Mouse (Mus musculus): Measurements from ENCODE around the gene 4930415O20Rik. TPM values are rescaled to one million over a fixed set of nuclear protein-coding genes. Genes with fewer than 3 reads are reported as not detected.
A peak's percentile ranks its signal among the peaks of the same experiment; 100 is the strongest.

4930415O20Rik gene
- polyA plus RNA-seq, 1 experiment from 2014 or later, result 0.26 TPM

- no peaks in the 10 kb centered on the region for H3K27me3 ChIP-seq
- ATAC-seq, result no peak
- in situ Hi-C loops (cut with MboI; ENCODE audit: low pct_unique_long_range_greater_than_20kb), result no loop called here
- no peak for DNase-seq (ENCODE audit: low read depth, low spot score)
- POLR2A ChIA-PET, result interaction anchor here (0.6 kb wide), 1 partner anchor 24 kb away, joined by 4 read pairs; no protein-coding TSS in a partner anchor
- TF ChIP-seq CTCF (IDR thresholded peaks at IDR 0.05), result no peak
- CTCF ChIA-PET, result interaction anchor here (0.9 to 1.5 kb wide), 2 partner anchors 9 to 45 kb away, joined by 3 to 5 read pairs; no protein-coding TSS in a partner anchor
These were observed 55.3 kb downstream of the 4930415O20Rik start for GRCm38 (mm10) chr15:98626078-98626477.

GRCm38 (mm10) chr15:98626487-98627212, 55.8 kb downstream of the 4930415O20Rik start:
- TF ChIP-seq CTCF (IDR thresholded peaks at IDR 0.05), result no peak
- CTCF ChIA-PET, result interaction anchor here (0.9 to 1.6 kb wide), 3 partner anchors 9 to 46 kb away, joined by 3 to 5 read pairs (median 4); no protein-coding TSS in a partner anchor
- DNase-seq (ENCODE audit: low read depth, low spot score), result no peak
- in situ Hi-C loops (cut with MboI; ENCODE audit: low pct_unique_long_range_greater_than_20kb), result no loop called here
- POLR2A ChIA-PET, result interaction anchor here (0.6 kb wide), 1 partner anchor 25 kb away, joined by 4 read pairs; no protein-coding TSS in a partner anchor
- H3K27me3 ChIP-seq, result no peaks in the 10 kb centered on the region
- no peak for ATAC-seq

- in situ Hi-C loops (cut with MboI; ENCODE audit: low pct_unique_long_range_greater_than_20kb), result no loop called here
- no peak for TF ChIP-seq CTCF (IDR thresholded peaks at IDR 0.05)
- CTCF ChIA-PET, result interaction anchor here (1.5 kb wide), 1 partner anchor 11 kb away, joined by 8 read pairs; no protein-coding TSS in a partner anchor
- DNase-seq (ENCODE audit: low read depth, low spot score) (no peak), ATAC-seq (no peak)
- no peaks in the 10 kb centered on the region for H3K27me3 ChIP-seq
- POLR2A ChIA-PET, result no interaction called here
These were observed 57.9 kb downstream of the 4930415O20Rik start for GRCm38 (mm10) chr15:98628589-98629254.

GRCm38 (mm10) chr15:98629464-98629863, 58.7 kb downstream of the 4930415O20Rik start:
- no peaks in the 10 kb centered on the region for H3K27me3 ChIP-seq
- POLR2A ChIA-PET, result no interaction called here
- TF ChIP-seq CTCF (IDR thresholded peaks at IDR 0.05), result no peak
- DNase-seq (ENCODE audit: low read depth, low spot score), result no peak
- CTCF ChIA-PET, result interaction anchor here (1.5 kb wide), 1 partner anchor 12 kb away, joined by 8 read pairs; no protein-coding TSS in a partner anchor
- in situ Hi-C loops (cut with MboI; ENCODE audit: low pct_unique_long_range_greater_than_20kb), result no loop called here
- no peak for ATAC-seq

- POLR2A ChIA-PET, result interaction anchor here (0.7 to 0.9 kb wide), 2 partner anchors 16 to 99 kb away, joined by 3 to 4 read pairs; no protein-coding TSS in a partner anchor
- TF ChIP-seq CTCF (IDR thresholded peaks at IDR 0.05), result no peak
- in situ Hi-C loops (cut with MboI; ENCODE audit: low pct_unique_long_range_greater_than_20kb), result no loop called here
- no peak for DNase-seq (ENCODE audit: low read depth, low spot score)
- CTCF ChIA-PET, result interaction anchor here (0.7 to 1.2 kb wide), 2 partner anchors 13 to 50 kb away, joined by 3 to 4 read pairs; no protein-coding TSS in a partner anchor
- ATAC-seq, result no peak
- no peaks in the 10 kb centered on the region for H3K27me3 ChIP-seq
These were observed 59.7 kb downstream of the 4930415O20Rik start, which contains the start of gene Cacnb3 for GRCm38 (mm10) chr15:98630540-98630939. Gene Cacnb3, plus strand, starts transcription at chr15:98630840.

- no peak for TF ChIP-seq CTCF (IDR thresholded peaks at IDR 0.05)
- ATAC-seq, result peak; percentile 25
- DNase-seq (ENCODE audit: low read depth, low spot score), result no peak
- in situ Hi-C loops (cut with MboI; ENCODE audit: low pct_unique_long_range_greater_than_20kb), result no loop called here
- ChIA-PET POLR2A (no interaction called here), CTCF (interaction anchor here (0.7 to 2.6 kb wide), 7 partner anchors 9 to 51 kb away, joined by 3 to 11 read pairs (median 3); no protein-coding TSS in a partner anchor)
- no peaks in the 10 kb centered on the region for H3K27me3 ChIP-seq
These were observed 60.7 kb downstream of the 4930415O20Rik start for GRCm38 (mm10) chr15:98631493-98631892.

- in situ Hi-C loops (cut with MboI; ENCODE audit: low pct_unique_long_range_greater_than_20kb), result no loop called here
- CTCF ChIA-PET, result interaction anchor here (0.6 to 2.6 kb wide), 7 partner anchors 10 to 52 kb away, joined by 3 to 11 read pairs (median 3); no protein-coding TSS in a partner anchor
- POLR2A ChIA-PET, result interaction anchor here (0.7 kb wide), 1 partner anchor 10 kb away, joined by 3 read pairs; no protein-coding TSS in a partner anchor
- no peak for TF ChIP-seq CTCF (IDR thresholded peaks at IDR 0.05)
- ATAC-seq (peak; percentile 22), DNase-seq (ENCODE audit: low read depth, low spot score) (no peak)
- no peaks in the 10 kb centered on the region for H3K27me3 ChIP-seq
These were observed 61.4 kb downstream of the 4930415O20Rik start for GRCm38 (mm10) chr15:98632107-98632744.

- DNase-seq (ENCODE audit: low read depth, low spot score), result no peak
- in situ Hi-C loops (cut with MboI; ENCODE audit: low pct_unique_long_range_greater_than_20kb), result no loop called here
- ChIA-PET POLR2A (interaction anchor here (0.7 to 1.4 kb wide), 4 partner anchors 9 to 27 kb away, joined by 3 to 5 read pairs (median 3); no protein-coding TSS in a partner anchor), CTCF (interaction anchor here (1.7 to 2.6 kb wide), 2 partner anchors 16 to 53 kb away, joined by 8 to 11 read pairs; no protein-coding TSS in a partner anchor)
- no peak for ATAC-seq
- H3K27me3 ChIP-seq, result no peaks in the 10 kb centered on the region
- TF ChIP-seq CTCF (IDR thresholded peaks at IDR 0.05), result no peak
These were observed 62.1 kb downstream of the 4930415O20Rik start for GRCm38 (mm10) chr15:98632921-98633320.

- H3K27me3 ChIP-seq, result no peaks in the 10 kb centered on the region
- no peak for TF ChIP-seq CTCF (IDR thresholded peaks at IDR 0.05)
- CTCF ChIA-PET, result interaction anchor here (1.0 to 2.6 kb wide), 3 partner anchors 31 to 94 kb away, joined by 3 to 11 read pairs (median 3); no protein-coding TSS in a partner anchor
- peak; percentile 9 for ATAC-seq
- in situ Hi-C loops (cut with MboI; ENCODE audit: low pct_unique_long_range_greater_than_20kb), result no loop called here
- DNase-seq (ENCODE audit: low read depth, low spot score), result no peak
- POLR2A ChIA-PET, result interaction anchor here (0.6 to 1.5 kb wide), 6 partner anchors 9 to 41 kb away, joined by 3 to 8 read pairs (median 4); no protein-coding TSS in a partner anchor
These were observed 63.1 kb downstream of the 4930415O20Rik start for GRCm38 (mm10) chr15:98633822-98634470.

Measured in Patski (cell line).